Mouse (Mus musculus) limb, embryonic 14.5 days (tissue): ENCODE results near the gene Zfp607b. TPM values are rescaled to one million over a fixed set of nuclear protein-coding genes. Genes with fewer than 3 reads are reported as not detected.

Experiments used
- ATAC-seq: fragments of 200-750 bp; cut with Nextera tagmentation; 2 replicates; pipeline ENCODE4 v1.8.0; 2017; ENCODE audit warnings: low read depth, moderate number of reproducible peaks, moderate TSS enrichment; ENCODE audit not compliant: low FRiP score
- DNase-seq: peaks from one replicate; pipeline ENCODE4 v3.0.0-alpha.2; 2015; ENCODE audit warnings: low spot score
- H3K27ac ChIP-seq: fragments of 300-500 bp; sonication (generic); replicated peaks from 2 replicates; pipeline ENCODE4 v1.5.1; 2014; ENCODE audit warnings: low read depth, mild to moderate bottlenecking, low read length, moderate library complexity, mixed read lengths
- H3K27me3 ChIP-seq: fragments of 300-500 bp; sonication (generic); 2 replicates; pipeline ENCODE4 v1.6.1; 2014; ENCODE audit warnings: low read length, mixed read lengths; ENCODE audit not compliant: control insufficient read depth, insufficient read depth
- H3K36me3 ChIP-seq: fragments of 300-500 bp; sonication (generic); 2 replicates; pipeline ENCODE4 v1.6.1; 2014; ENCODE audit warnings: mild to moderate bottlenecking, low read length, moderate library complexity, mixed read lengths; ENCODE audit not compliant: control insufficient read depth, insufficient read depth
- H3K4me1 ChIP-seq: fragments of 300-500 bp; sonication (generic); 2 replicates; pipeline ENCODE4 v1.6.1; 2014; ENCODE audit warnings: antibody characterized with exemption, low read length, mixed read lengths; ENCODE audit not compliant: control insufficient read depth, insufficient read depth
- H3K4me2 ChIP-seq: fragments of 300-500 bp; sonication (generic); replicated peaks from 2 replicates; pipeline ENCODE4 v1.6.1; 2014; ENCODE audit warnings: low read depth, mild to moderate bottlenecking, low read length, moderate library complexity; ENCODE audit not compliant: severe bottlenecking
- H3K4me3 ChIP-seq: fragments of 300-500 bp; sonication (generic); replicated peaks from 2 replicates; pipeline ENCODE4 v1.5.1; 2014; ENCODE audit warnings: low read length
- H3K9ac ChIP-seq: fragments of 300-500 bp; sonication (generic); 2 replicates; pipeline ENCODE4 v1.6.1; 2014; ENCODE audit warnings: mild to moderate bottlenecking, low read depth, low read length, moderate library complexity; ENCODE audit not compliant: severe bottlenecking
- H3K9me3 ChIP-seq: fragments of 300-500 bp; sonication (generic); 2 replicates; pipeline ENCODE4 v1.6.1; 2016; ENCODE audit warnings: low read length; ENCODE audit not compliant: control insufficient read depth
- POLR2A ChIP-seq: fragments of 200-500 bp; IDR thresholded peaks from 2 replicates; pipeline ENCODE4 v1.8.0; 2012; ENCODE audit warnings: inconsistent platforms, mild to moderate bottlenecking, moderate library complexity, borderline replicate concordance; ENCODE audit not compliant: insufficient read depth, insufficient read length; ENCODE audit errors: extremely low read depth
- WGBS: fragments of 180-500 bp; shearing (Covaris S2); extraction: QIAGEN DNeasy Blood & Tissue Kit; methylation state at CpG from one replicate; pipeline ENCODE4 v1.1.7; 2014; 5-methylcytosine and 5-hydroxymethylcytosine counted together
- polyA plus RNA-seq, 2 experiments: library from polyadenylated mRNA; depleted of rRNA in 1 of 2; stranded (reverse) in 1 of 2; unstranded in 1 of 2; fragments of >200 nt; fragmentation: Nextera tagmentation in 1 of 2; extraction: Ambion mirVana in 1 of 2; gene quantifications; 2 replicates each; pipeline versions ENCODE4 v1.2.1 to v1.2.3; 2012 to 2014

Zfp607b gene
- polyA plus RNA-seq (2012; rRNA removed) = 1.9 and 3.2 TPM in 2 replicates
- polyA plus RNA-seq (2014; fragmentation: Nextera tagmentation; extraction: Ambion mirVana) = 3.0 and 4.9 TPM in 2 replicates

GRCm38 (mm10) chr7:27688815-27689612, at the start of gene Zfp607b:
Gene Zfp607b, plus strand, starts transcription at chr7:27689340.
- Histone ChIP-seq H3K9me3 (no peaks in the 10 kb centered on the region), H3K4me2 (peak within 1 kb of the TSS; percentile 67), H3K27ac (peak within 1 kb of the TSS; percentile 77; the same call in 1 of the 2 replicates), H3K4me1 (peaks cover 8% of the 10 kb centered on the region), H3K4me3 (peak within 1 kb of the TSS; percentile 45), H3K27me3 (no peaks in the 10 kb centered on the region), H3K36me3 (no peaks in the 10 kb centered on the region), H3K9ac (peak within 1 kb of the TSS; percentile 54)
- ATAC-seq (peak; percentile 98), DNase-seq (peak; percentile 96)
- TF ChIP-seq POLR2A = no peak
- WGBS = under 1% methylated on average over 19 of the region's 19 CpGs

- WGBS = 55% methylated on average over 1 of the region's 1 CpGs
- Histone ChIP-seq H3K4me2 (no peak overlapping the region), H3K9ac (no peak overlapping the region), H3K4me1 (no peaks in the 10 kb centered on the region), H3K9me3 (no peaks in the 10 kb centered on the region), H3K27me3 (no peaks in the 10 kb centered on the region), H3K4me3 (no peak overlapping the region), H3K27ac (no peak overlapping the region), H3K36me3 (peaks cover 5% of the 10 kb centered on the region; the same call in 1 of the 2 replicates)
- DNase-seq (no peak), ATAC-seq (no peak)
- TF ChIP-seq POLR2A = no peak
These were observed 44.7 kb upstream of the Zfp607b start for GRCm38 (mm10) chr7:27644471-27644870.

- Histone ChIP-seq H3K4me1 (no peaks in the 10 kb centered on the region), H3K27ac (no peak overlapping the region), H3K9me3 (no peaks in the 10 kb centered on the region), H3K27me3 (no peaks in the 10 kb centered on the region), H3K36me3 (no peaks in the 10 kb centered on the region), H3K4me2 (no peak overlapping the region), H3K4me3 (no peak overlapping the region), H3K9ac (no peak overlapping the region)
- WGBS = 85% methylated on average over 7 of the region's 7 CpGs
- TF ChIP-seq POLR2A = no peak
- no peak for ATAC-seq
- no peak for DNase-seq
These were observed 42.6 kb upstream of the Zfp607b start for GRCm38 (mm10) chr7:27646516-27646915.

- 89% methylated on average over 6 of the region's 6 CpGs for WGBS
- Histone ChIP-seq H3K4me2 (no peak overlapping the region), H3K27me3 (no peaks in the 10 kb centered on the region)
These were observed 41.7 kb upstream of the Zfp607b start for GRCm38 (mm10) chr7:27647281-27648002.

GRCm38 (mm10) chr7:27649723-27650122, 39.4 kb upstream of the Zfp607b start:
- WGBS = 89% methylated on average over 11 of the region's 11 CpGs
- H3K4me1 ChIP-seq = peaks cover 5% of the 10 kb centered on the region; the same call in 1 of the 2 replicates
- no peak for TF ChIP-seq POLR2A
- H3K9me3 ChIP-seq = no peaks in the 10 kb centered on the region
- peaks cover 21% of the 10 kb centered on the region for H3K27me3 ChIP-seq
- no peak overlapping the region for H3K9ac ChIP-seq
- no peak overlapping the region for H3K4me2 ChIP-seq
- DNase-seq (no peak), ATAC-seq (no peak)
- no peaks in the 10 kb centered on the region for H3K36me3 ChIP-seq
- H3K4me3 ChIP-seq = no peak overlapping the region
- no peak overlapping the region for H3K27ac ChIP-seq

More at GRCm38 (mm10) chr7:27647281-27648002, 41.7 kb upstream of the Zfp607b start:
- no peak for DNase-seq
- no peak for ATAC-seq
- Histone ChIP-seq H3K9ac (no peak overlapping the region), H3K4me1 (no peaks in the 10 kb centered on the region), H3K4me3 (no peak overlapping the region), H3K27ac (no peak overlapping the region), H3K36me3 (no peaks in the 10 kb centered on the region), H3K9me3 (no peaks in the 10 kb centered on the region)
- TF ChIP-seq POLR2A = no peak
